Mouse (Mus musculus) embryonic facial prominence, embryonic 10.5 days (tissue): ENCODE results near the gene Rin3. TPM values are rescaled to one million over a fixed set of nuclear protein-coding genes. Genes with fewer than 3 reads are reported as not detected.
A peak's percentile ranks its signal among the peaks of the same experiment; 100 is the strongest.

Source experiments
- DNase-seq: peaks from one replicate; pipeline ENCODE4 v3.0.0-alpha.2; 2017; ENCODE audit warnings: low spot score
- H3K27ac ChIP-seq: fragments of 300-500 bp; sonication (generic); replicated peaks from 2 replicates; pipeline ENCODE4 v1.5.1; 2016; ENCODE audit warnings: mild to moderate bottlenecking
- H3K27me3 ChIP-seq: fragments of 300-500 bp; sonication (generic); replicated peaks from 2 replicates; pipeline ENCODE4 v1.6.1; 2016; ENCODE audit warnings: low read depth, mild to moderate bottlenecking; ENCODE audit not compliant: poor library complexity, severe bottlenecking
- H3K36me3 ChIP-seq: fragments of 300-500 bp; sonication (generic); replicated peaks from 2 replicates; pipeline ENCODE4 v1.6.1; 2016; ENCODE audit warnings: mild to moderate bottlenecking, moderate library complexity
- H3K4me1 ChIP-seq: fragments of 300-500 bp; sonication (generic); 2 replicates; pipeline ENCODE4 v1.6.1; 2016
- H3K4me3 ChIP-seq: fragments of 300-500 bp; sonication (generic); 2 replicates; pipeline ENCODE4 v1.5.1; 2016; ENCODE audit warnings: mild to moderate bottlenecking, moderate library complexity
- H3K9me3 ChIP-seq: fragments of 300-500 bp; sonication (generic); 2 replicates; pipeline ENCODE4 v1.6.1; 2016; ENCODE audit warnings: mild to moderate bottlenecking
- WGBS: fragments of 180-500 bp; shearing (Covaris S2); methylation state at CpG from one replicate; pipeline ENCODE4 v1.1.7; 2016; 5-methylcytosine and 5-hydroxymethylcytosine counted together
- polyA plus RNA-seq: library from polyadenylated mRNA; unstranded; fragments of >200 nt; fragmentation: Nextera tagmentation; extraction: Ambion mirVana; gene quantifications from 2 replicates; pipeline ENCODE4 v1.2.1, GENCODE M21; 2016

Rin3 gene
- polyA plus RNA-seq, 1 experiment from 2014 or later = 3.8 TPM

- Histone ChIP-seq H3K4me1 (peaks cover 20% of the 10 kb centered on the region), H3K4me3 (no peak overlapping the region), H3K36me3 (peaks cover 4% of the 10 kb centered on the region; the same call in 1 of the 2 replicates), H3K27ac (peak overlapping the region; percentile 48; the same call in 1 of the 2 replicates), H3K9me3 (no peaks in the 10 kb centered on the region), H3K27me3 (no peaks in the 10 kb centered on the region)
- WGBS = 87% methylated on average over 22 of the region's 22 CpGs
- no peak for DNase-seq
These were observed 86.8 kb downstream of the Rin3 start for GRCm38 (mm10) chr12:102369488-102370235.

GRCm38 (mm10) chr12:102370931-102371500 is 88.2 kb downstream of the Rin3 start:
- 86% methylated on average over 4 of the region's 4 CpGs for WGBS

GRCm38 (mm10) chr12:102372322-102372721 is 89.5 kb downstream of the Rin3 start:
- H3K9me3 ChIP-seq = no peaks in the 10 kb centered on the region
- H3K4me1 ChIP-seq = peaks cover 20% of the 10 kb centered on the region
- no peak overlapping the region for H3K27ac ChIP-seq
- H3K27me3 ChIP-seq = no peaks in the 10 kb centered on the region
- H3K4me3 ChIP-seq = no peak overlapping the region
- 87% methylated on average over 3 of the region's 3 CpGs for WGBS
- no peak for DNase-seq
- H3K36me3 ChIP-seq = peaks cover 4% of the 10 kb centered on the region; the same call in 1 of the 2 replicates

More at GRCm38 (mm10) chr12:102370931-102371500, 88.2 kb downstream of the Rin3 start:
- no peak overlapping the region for H3K27ac ChIP-seq
- no peak for DNase-seq
- H3K4me1 ChIP-seq = peaks cover 20% of the 10 kb centered on the region
- H3K9me3 ChIP-seq = no peaks in the 10 kb centered on the region
- no peaks in the 10 kb centered on the region for H3K27me3 ChIP-seq
- peaks cover 4% of the 10 kb centered on the region; the same call in 1 of the 2 replicates for H3K36me3 ChIP-seq
- no peak overlapping the region for H3K4me3 ChIP-seq

GRCm38 (mm10) chr12:102382180-102382579 is 99.3 kb downstream of the Rin3 start:
- no peaks in the 10 kb centered on the region for H3K9me3 ChIP-seq
- DNase-seq = no peak
- no peak overlapping the region for H3K4me3 ChIP-seq
- H3K36me3 ChIP-seq = no peaks in the 10 kb centered on the region
- no peaks in the 10 kb centered on the region for H3K27me3 ChIP-seq
- WGBS = 81% methylated on average over 8 of the region's 8 CpGs
- no peaks in the 10 kb centered on the region for H3K4me1 ChIP-seq
- no peak overlapping the region for H3K27ac ChIP-seq

GRCm38 (mm10) chr12:102383288-102383687 is 100.4 kb downstream of the Rin3 start:
- H3K36me3 ChIP-seq = no peaks in the 10 kb centered on the region
- H3K27ac ChIP-seq = no peak overlapping the region
- H3K27me3 ChIP-seq = 0 out of 2 replicates have a peak, but pooled peaks cover 2% of the 10 kb centered on the region
- H3K4me3 ChIP-seq = no peak overlapping the region
- H3K4me1 ChIP-seq = no peaks in the 10 kb centered on the region
- WGBS = 86% methylated on average over 9 of the region's 9 CpGs
- no peaks in the 10 kb centered on the region for H3K9me3 ChIP-seq
- DNase-seq = no peak

- peak; percentile 44 for DNase-seq
- WGBS = 22% methylated on average over 3 of the region's 3 CpGs
- H3K36me3 ChIP-seq = 0 out of 2 replicates have a peak, but pooled peaks cover under 1% of the 10 kb centered on the region
These were observed 102.0 kb downstream of the Rin3 start for GRCm38 (mm10) chr12:102384819-102385218.

GRCm38 (mm10) chr12:102387219-102387917 is 104.5 kb downstream of the Rin3 start:
- Histone ChIP-seq H3K4me1 (peaks cover 5% of the 10 kb centered on the region; the same call in 1 of the 2 replicates), H3K4me3 (no peak overlapping the region), H3K9me3 (no peaks in the 10 kb centered on the region), H3K27me3 (peaks cover 11% of the 10 kb centered on the region; the same call in 1 of the 2 replicates), H3K36me3 (peaks cover 4% of the 10 kb centered on the region; the same call in 1 of the 2 replicates), H3K27ac (no peak overlapping the region)
- DNase-seq = peak; percentile 85
- 52% methylated on average over 16 of the region's 16 CpGs for whole genome bisulfite sequencing

More at GRCm38 (mm10) chr12:102384819-102385218, 102.0 kb downstream of the Rin3 start:
- Histone ChIP-seq H3K4me3 (no peak overlapping the region), H3K27ac (no peak overlapping the region), H3K4me1 (no peaks in the 10 kb centered on the region), H3K9me3 (no peaks in the 10 kb centered on the region), H3K27me3 (peaks cover 11% of the 10 kb centered on the region; the same call in 1 of the 2 replicates)

GRCm38 (mm10) chr12:102390042-102390441 is 107.2 kb downstream of the Rin3 start:
- peaks cover 24% of the 10 kb centered on the region for H3K36me3 ChIP-seq
- H3K4me3 ChIP-seq = no peak overlapping the region
- WGBS = 36% methylated on average over 8 of the region's 8 CpGs
- peaks cover 15% of the 10 kb centered on the region; the same call in 1 of the 2 replicates for H3K27me3 ChIP-seq
- no peak overlapping the region for H3K27ac ChIP-seq
- DNase-seq = no peak
- no peaks in the 10 kb centered on the region for H3K9me3 ChIP-seq
- peaks cover 5% of the 10 kb centered on the region; the same call in 1 of the 2 replicates for H3K4me1 ChIP-seq

- H3K4me3 ChIP-seq = no peak overlapping the region
- H3K9me3 ChIP-seq = no peaks in the 10 kb centered on the region
- no peak for DNase-seq
- H3K4me1 ChIP-seq = peaks cover 8% of the 10 kb centered on the region
- peaks cover 34% of the 10 kb centered on the region for H3K36me3 ChIP-seq
- peaks cover 15% of the 10 kb centered on the region; the same call in 1 of the 2 replicates for H3K27me3 ChIP-seq
- WGBS = 89% methylated on average over 2 of the region's 2 CpGs
- no peak overlapping the region for H3K27ac ChIP-seq
These were observed 108.3 kb downstream of the Rin3 start for GRCm38 (mm10) chr12:102391109-102391508.

- Histone ChIP-seq H3K4me1 (peaks cover 16% of the 10 kb centered on the region), H3K27me3 (peaks cover 15% of the 10 kb centered on the region; the same call in 1 of the 2 replicates), H3K36me3 (peaks cover 36% of the 10 kb centered on the region), H3K4me3 (no peak overlapping the region), H3K9me3 (no peaks in the 10 kb centered on the region), H3K27ac (no peak overlapping the region)
- peak; percentile 23 for DNase-seq
- 66% methylated on average over 4 of the region's 4 CpGs for WGBS
These were observed 109.1 kb downstream of the Rin3 start for GRCm38 (mm10) chr12:102391982-102392381.

- no peak for DNase-seq
- Histone ChIP-seq H3K36me3 (peaks cover 60% of the 10 kb centered on the region), H3K9me3 (no peaks in the 10 kb centered on the region), H3K4me3 (no peak overlapping the region), H3K27me3 (peaks cover 4% of the 10 kb centered on the region; the same call in 1 of the 2 replicates), H3K27ac (no peak overlapping the region), H3K4me1 (peaks cover 16% of the 10 kb centered on the region)
- 90% methylated on average over 7 of the region's 7 CpGs for WGBS
These were observed 111.6 kb downstream of the Rin3 start for GRCm38 (mm10) chr12:102394496-102394895.

GRCm38 (mm10) chr12:102395537-102395936 is 112.7 kb downstream of the Rin3 start:
- H3K4me1 ChIP-seq = peaks cover 12% of the 10 kb centered on the region
- no peak for DNase-seq
- 80% methylated on average over 9 of the region's 9 CpGs for WGBS
- no peak overlapping the region for H3K27ac ChIP-seq
- no peaks in the 10 kb centered on the region for H3K9me3 ChIP-seq
- no peak overlapping the region for H3K4me3 ChIP-seq
- H3K36me3 ChIP-seq = peaks cover 64% of the 10 kb centered on the region
- 0 out of 2 replicates have a peak, but pooled peaks cover 4% of the 10 kb centered on the region for H3K27me3 ChIP-seq
